In the genomic region with DNA sequence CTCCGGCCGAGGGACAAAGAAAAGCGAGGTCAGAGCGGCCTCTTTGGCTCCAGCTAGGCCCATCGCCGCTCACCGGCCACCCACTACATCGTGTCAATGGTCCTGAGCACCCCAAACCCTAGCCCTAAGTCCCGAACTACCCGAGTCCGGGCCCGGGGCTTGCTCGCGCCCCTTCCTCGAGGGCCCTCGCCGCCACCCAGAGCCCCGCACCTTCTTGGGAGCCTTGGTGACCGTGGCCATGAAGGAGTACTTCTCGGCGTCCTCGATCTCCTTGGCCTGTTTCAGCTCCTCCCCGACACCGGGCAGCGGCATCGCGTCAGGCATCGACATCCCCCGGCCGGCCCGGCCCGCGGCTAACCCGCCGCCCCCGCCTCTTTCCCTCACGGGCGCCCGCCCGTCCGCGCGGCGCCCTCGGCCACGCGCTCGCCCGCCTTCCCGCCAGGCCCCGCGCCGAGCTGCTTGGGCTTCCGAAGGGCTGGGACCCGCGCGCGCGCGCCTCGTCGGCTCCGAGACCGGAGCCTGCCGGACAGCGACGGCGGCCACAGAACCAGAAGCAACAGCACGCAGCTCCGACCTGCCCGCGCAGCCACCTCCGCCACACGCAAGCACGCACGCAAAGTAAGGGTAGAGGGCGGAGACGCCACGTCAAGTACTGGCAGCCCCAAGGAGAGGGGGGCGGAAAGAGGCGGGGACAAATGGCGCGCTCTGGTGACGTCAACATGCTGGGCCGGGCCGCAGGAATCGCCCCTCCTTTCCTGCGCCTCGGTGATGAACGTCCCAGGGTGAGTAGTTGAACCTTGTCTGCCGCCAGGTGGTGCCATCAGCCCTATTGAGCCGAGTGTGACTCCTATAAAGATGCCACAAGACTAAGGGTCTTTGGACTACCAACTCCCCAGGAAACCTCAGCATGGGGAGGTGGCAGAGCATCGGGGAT, we compare ENCODE assay signal across 8 mouse cellular contexts. TPM values are rescaled to one million over a fixed set of nuclear protein-coding genes. Genes with fewer than 3 reads are reported as not detected.
A peak's percentile ranks its signal among the peaks of the same experiment; 100 is the strongest.
DNase-seq lines count a peak whose midpoint lies in the region; ATAC-seq and TF ChIP-seq lines count a peak whose summit lies in the region.

A gene (minus strand): TSS at position 613 of the 934 bp plus-strand sequence.

- peaks cover 2% of the 10 kb centered on the region for H3K4me1 ChIP-seq in cortical plate, adult 2 months (ENCODE audit: control insufficient read depth, insufficient read depth, low read length)
- peaks cover 42% of the 10 kb centered on the region for H3K4me1 ChIP-seq in megakaryocyte, embryonic 14.5 days

- TF ChIP-seq CTCF in cortical plate, adult 2 months (IDR thresholded peaks at IDR 0.05; ENCODE audit: extremely low read depth, insufficient read depth, low read length), result peak; percentile 97

- peak; percentile 98 for DNase-seq in gastrocnemius, adult 8-10 months (ENCODE audit: low spot score in 2 of 2)
- DNase-seq in hindlimb bud, embryonic 11.5 days (ENCODE audit: extremely low spot score, low read depth, low spot score), result peak; percentile 86
- peak; percentile 94 to 99 for DNase-seq in left cerebral cortex, adult 8-10 months (ENCODE audit: low spot score in 2 of 2)
- DNase-seq in right cerebral cortex, postnatal 10 days (ENCODE audit: low spot score in 2 of 2), result peak; percentile 99
- DNase-seq in urinary bladder, postnatal 25 days (ENCODE audit: low spot score), result peak; percentile 97

- peak; percentile 94 for ATAC-seq in activated CD4-positive, CD25-positive, alpha-beta regulatory T cell, adult 4 months

- peaks cover 10% of the 10 kb centered on the region for H3K36me3 ChIP-seq in megakaryocyte, embryonic 14.5 days (replicated peaks; ENCODE audit: low read length)

- H3K27ac ChIP-seq in cortical plate, adult 2 months (ENCODE audit: insufficient read depth, low read length), result peak within 1 kb of the TSS; percentile 77

- peaks cover 8% of the 10 kb centered on the region for H3K9me3 ChIP-seq in megakaryocyte, embryonic 14.5 days

- peak within 1 kb of the TSS; percentile 65 for H3K4me3 ChIP-seq in cortical plate, adult 2 months (ENCODE audit: insufficient read depth, low read length)
- peak within 1 kb of the TSS; percentile 96 for H3K4me3 ChIP-seq in megakaryocyte, embryonic 14.5 days (replicated peaks)

- peak; percentile 93 for TF ChIP-seq POLR2A in cortical plate, adult 2 months (IDR thresholded peaks at IDR 0.05; ENCODE audit: extremely low read depth, insufficient read depth, low read length)

- H3K27me3 ChIP-seq in megakaryocyte, embryonic 14.5 days (replicated peaks), result peaks cover 13% of the 10 kb centered on the region

RNA-seq across cellular contexts. Expression of the gene that starts here (rescaled TPM):
- 10 to 100 TPM; 14.8 to 24.1 TPM for polyA plus RNA-seq in activated CD4-positive, CD25-positive, alpha-beta regulatory T cell, adult 4 months (2017; shearing (Covaris generic))
- polyA plus RNA-seq in cortical plate, adult 2 months (2012; rRNA removed), result 344 and 347 TPM in 2 replicates
- total RNA-seq in gastrocnemius, adult 8-10 months (2022), result 10 to 100 TPM; 21.9 to 29.4 (median 28.6) TPM
- total RNA-seq in left cerebral cortex, adult 8-10 months (2022), result 100 to 1,000 TPM; 308 to 354 (median 335) TPM
- polyA plus RNA-seq in megakaryocyte, embryonic 14.5 days (2012; ENCODE audit: insufficient read depth, low replicate concordance), result 2.1 and 3.6 TPM in 2 replicates

Comparison
In these comparisons a context has a peak if more than half of its experiments do, and no peak if none do; other contexts are left out.
1. Peak in every context shown above with its lines: DNase-seq, ATAC-seq, H3K4me3 ChIP-seq and H3K27ac ChIP-seq.
2. RNA of the gene that starts here (total RNA-seq): 308 to 354 TPM in left cerebral cortex, adult 8-10 months; 21.9 to 29.4 TPM in gastrocnemius, adult 8-10 months; every median in the first group is over 10 times any median in the second.
3. RNA of the gene that starts here (polyA plus RNA-seq): 344 to 347 TPM in cortical plate, adult 2 months; 14.8 to 24.1 TPM in activated CD4-positive, CD25-positive, alpha-beta regulatory T cell, adult 4 months and 2.1 to 3.6 TPM in megakaryocyte, embryonic 14.5 days; every median in the first group is over 10 times any median in the second.